Mouse (Mus musculus) liver, embryonic 15.5 days (tissue): Measurements from ENCODE around the gene Nr5a2. TPM values are rescaled to one million over a fixed set of nuclear protein-coding genes. Genes with fewer than 3 reads are reported as not detected.
"Not testable (repeated sequence)": the region's sequence is repeated elsewhere in the genome, so short reads cannot be mapped to it uniquely, and the experiment has no call there.

ENCODE experiments used
- ATAC-seq: fragments of 200-750 bp; cut with Nextera tagmentation; 2 replicates; pipeline ENCODE4 v1.8.0; 2017; ENCODE audit warnings: moderate number of reproducible peaks, mild to moderate bottlenecking, moderate library complexity; ENCODE audit not compliant: insufficient read depth
- H3K27ac ChIP-seq: fragments of 300-500 bp; sonication (generic); replicated peaks from 2 replicates; pipeline ENCODE4 v1.5.1; 2015; ENCODE audit warnings: mild to moderate bottlenecking, inconsistent platforms
- H3K27me3 ChIP-seq: fragments of 300-500 bp; sonication (generic); 2 replicates; pipeline ENCODE4 v1.6.1; 2015; ENCODE audit warnings: mild to moderate bottlenecking, inconsistent platforms
- H3K36me3 ChIP-seq: fragments of 300-500 bp; sonication (generic); replicated peaks from 2 replicates; pipeline ENCODE4 v1.6.1; 2015; ENCODE audit warnings: moderate library complexity, mild to moderate bottlenecking, inconsistent platforms
- H3K4me1 ChIP-seq: fragments of 300-500 bp; sonication (generic); replicated peaks from 2 replicates; pipeline ENCODE4 v1.6.1; 2015; ENCODE audit warnings: inconsistent platforms
- H3K4me2 ChIP-seq: fragments of 300-500 bp; sonication (generic); 2 replicates; pipeline ENCODE4 v1.6.1; 2015; ENCODE audit warnings: moderate library complexity, mild to moderate bottlenecking, inconsistent platforms
- H3K4me3 ChIP-seq: fragments of 300-500 bp; sonication (generic); replicated peaks from 2 replicates; pipeline ENCODE4 v1.5.1; 2015; ENCODE audit warnings: mild to moderate bottlenecking, inconsistent platforms
- H3K9ac ChIP-seq: fragments of 300-500 bp; sonication (generic); 2 replicates; pipeline ENCODE4 v1.6.1; 2015; ENCODE audit warnings: moderate library complexity, mild to moderate bottlenecking, inconsistent platforms
- H3K9me3 ChIP-seq: fragments of 300-500 bp; sonication (generic); replicated peaks from 2 replicates; pipeline ENCODE4 v1.6.1; 2016; ENCODE audit warnings: inconsistent platforms
- WGBS: fragments of 180-500 bp; shearing (Covaris S2); methylation state at CpG from one replicate; pipeline ENCODE4 v1.1.7; 2015; ENCODE audit warnings: mixed read lengths; ENCODE audit not compliant: insufficient replicate concordance; 5-methylcytosine and 5-hydroxymethylcytosine counted together
- polyA plus RNA-seq: library from polyadenylated mRNA; unstranded; fragments of >200 nt; fragmentation: Nextera tagmentation; extraction: Ambion mirVana; gene quantifications from 2 replicates; pipeline ENCODE4 v1.2.1, GENCODE M21; 2015

Gene Nr5a2
- polyA plus RNA-seq, 1 experiment from 2014 or later, result 2.4 TPM

GRCm38 (mm10) chr1:136792957-136793883 lies 167.0 kb downstream of the Nr5a2 start:
- H3K27ac ChIP-seq, H3K4me1 ChIP-seq, H3K27me3 ChIP-seq, H3K4me2 ChIP-seq, ATAC-seq, H3K36me3 ChIP-seq, H3K9me3 ChIP-seq, H3K9ac ChIP-seq, H3K4me3 ChIP-seq: not testable (repeated sequence)
- 72% methylated on average over 12 of the region's 12 CpGs for WGBS
